Mouse (Mus musculus) layer of hippocampus, adult 18-20 months (tissue): Measurements from ENCODE around the gene Slc7a5. TPM values are rescaled to one million over a fixed set of nuclear protein-coding genes. Genes with fewer than 3 reads are reported as not detected.

Source experiments
- DNase-seq, 2 experiments: peaks; one replicate each; pipeline ENCODE4 v3.0.0; 2022; ENCODE audit warnings: low spot score in 2 of 2
- total RNA-seq, 2 experiments: library from RNA; stranded (reverse); gene quantifications; 2 replicates each; pipeline ENCODE4 v1.2.3; 2021

The Slc7a5 gene
- total RNA-seq, 2 experiments from 2014 or later: 52.8 to 55.7 TPM

DNA sequence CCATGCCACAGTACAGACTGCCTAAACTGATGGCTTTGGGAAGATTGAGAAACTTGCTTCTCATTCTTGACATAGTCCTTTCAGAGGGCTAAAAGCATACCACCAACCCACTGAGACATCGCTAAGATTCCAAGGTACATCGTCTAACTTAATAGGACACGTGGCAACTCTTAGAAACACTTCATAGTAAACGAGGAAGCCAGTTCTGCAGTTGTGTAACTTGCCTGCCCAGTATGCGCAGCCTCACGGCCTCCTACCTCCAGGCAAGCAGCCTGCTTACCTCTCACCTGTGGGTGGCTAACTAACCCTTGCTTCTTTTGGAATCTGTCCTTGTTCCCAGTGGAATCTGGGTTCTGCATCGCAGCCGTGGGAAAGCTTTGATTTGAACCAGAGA, 1.7 kb upstream of the Slc7a5 start:
- no peak for DNase-seq

DNA sequence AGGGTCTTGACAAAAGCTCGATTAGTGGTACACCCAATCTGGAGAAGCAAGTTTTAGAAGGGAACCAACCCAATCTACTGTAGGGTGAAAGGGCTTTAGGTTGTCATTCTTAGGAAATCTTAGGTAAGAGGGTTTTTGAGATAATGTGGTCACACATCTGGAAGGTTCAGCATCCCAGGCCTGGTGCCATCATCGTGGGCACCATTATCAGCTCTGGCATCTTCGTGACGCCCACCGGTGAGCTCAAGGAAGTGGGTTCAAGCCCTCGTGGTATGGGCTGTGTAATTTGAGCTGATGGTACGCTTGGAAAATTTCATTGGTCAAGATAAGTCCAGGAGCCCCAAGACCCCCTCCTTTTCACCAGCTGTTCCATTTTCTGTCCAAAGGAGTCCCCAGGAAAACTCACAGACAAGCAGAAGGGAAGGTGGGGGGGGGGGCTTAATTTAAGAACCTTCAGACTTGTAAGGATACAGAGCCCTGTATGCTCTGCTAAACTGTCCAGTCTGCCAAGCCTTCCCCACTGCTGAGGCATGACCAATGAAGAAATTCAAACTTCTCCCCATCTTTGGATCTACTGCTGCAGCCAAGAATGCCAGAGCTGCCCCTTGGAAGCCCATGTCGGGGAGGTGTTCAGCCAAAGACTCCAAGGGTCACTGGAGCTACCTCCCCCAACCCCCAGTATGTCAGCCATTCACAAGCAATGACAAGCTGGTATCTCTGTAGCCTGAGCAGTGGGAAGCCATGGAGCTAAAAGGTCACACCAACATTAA, 1.1 kb upstream of the Slc7a5 start:
- DNase-seq: no peak

DNA sequence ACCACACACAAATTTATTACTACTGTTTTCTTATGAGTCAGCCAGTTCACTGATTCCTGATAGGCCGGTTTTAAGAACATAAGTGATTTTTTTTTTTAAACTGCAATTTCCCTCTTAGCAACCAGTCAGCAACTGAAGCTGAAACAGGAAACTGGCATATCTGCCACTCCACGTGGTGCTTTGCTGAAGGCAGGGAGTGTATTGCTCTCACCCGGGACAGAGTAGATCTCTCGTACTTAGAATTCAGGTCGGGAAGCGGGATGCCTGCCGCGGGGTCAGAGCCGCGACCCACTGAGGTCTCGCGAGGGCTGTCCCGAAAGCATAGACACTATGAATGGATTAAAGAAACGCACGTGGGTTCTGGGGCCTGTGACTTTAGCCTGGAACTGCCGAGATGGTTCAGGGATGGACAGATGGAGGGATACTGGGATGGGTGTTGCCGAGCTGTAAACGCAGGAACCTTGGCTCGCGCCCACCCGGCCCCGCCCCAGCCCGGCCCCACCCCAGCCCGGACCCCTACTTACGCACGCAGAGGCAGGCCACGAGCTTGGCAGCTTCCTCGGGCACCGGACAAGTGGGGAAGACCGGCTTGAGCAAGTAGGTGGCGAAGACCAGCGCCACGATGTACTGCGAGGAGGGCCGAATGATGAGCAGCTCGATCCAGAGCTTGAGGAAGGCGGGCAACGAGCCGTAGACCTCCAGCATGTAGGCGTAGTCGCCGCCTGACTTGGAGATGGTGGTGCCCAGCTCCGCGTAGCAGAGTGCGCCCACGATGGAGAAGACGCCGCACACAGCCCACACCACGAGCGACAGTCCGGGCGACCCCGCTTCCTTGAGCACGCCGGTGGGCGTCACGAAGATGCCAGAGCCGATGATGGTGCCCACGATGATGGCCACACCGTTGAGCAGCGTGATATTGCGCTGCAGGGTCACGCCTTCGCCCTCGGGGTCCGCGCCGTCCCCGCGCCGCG, 667 bp downstream of the Slc7a5 start:
- DNase-seq: peak; percentile 47 to 62

DNA sequence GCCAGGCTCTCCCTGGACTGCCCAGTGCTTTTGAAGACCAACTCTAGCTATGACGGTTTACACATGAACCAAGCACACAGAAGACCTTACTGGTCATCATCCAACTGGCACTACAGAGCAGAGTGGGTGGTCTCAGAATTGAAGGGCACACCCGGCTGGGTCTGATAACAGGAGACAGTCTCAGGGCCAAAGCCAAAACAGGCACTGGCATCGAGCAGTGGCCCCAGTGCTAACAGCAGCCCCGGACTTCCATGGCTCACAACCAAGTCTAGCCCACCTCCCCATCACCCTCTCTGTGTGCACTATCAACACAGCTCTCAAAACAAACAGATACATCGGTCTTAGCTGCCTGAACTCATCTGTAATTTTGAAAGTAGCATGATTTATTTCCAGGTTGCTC, 1.6 kb downstream of the Slc7a5 start:
- DNase-seq: no peak

DNA sequence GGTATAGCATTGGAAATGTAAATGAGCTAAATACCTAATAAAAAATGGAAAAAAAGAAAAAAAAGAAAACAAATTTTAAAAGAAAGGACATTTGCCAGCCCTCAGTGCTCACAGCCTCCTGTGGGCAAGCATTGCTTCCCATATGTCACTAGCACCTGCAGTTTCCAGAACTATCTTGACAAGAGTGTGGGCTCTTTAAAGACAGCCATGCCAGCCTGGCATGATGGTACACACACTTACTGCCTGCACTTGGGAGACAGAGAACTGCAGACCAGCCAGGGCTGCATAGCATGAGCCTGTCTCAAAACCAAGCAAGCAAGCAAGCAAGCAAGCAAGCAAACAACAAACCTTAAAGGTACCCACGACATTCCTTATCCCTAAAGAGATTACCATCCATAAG, 2.1 kb downstream of the Slc7a5 start:
- no peak for DNase-seq

DNA sequence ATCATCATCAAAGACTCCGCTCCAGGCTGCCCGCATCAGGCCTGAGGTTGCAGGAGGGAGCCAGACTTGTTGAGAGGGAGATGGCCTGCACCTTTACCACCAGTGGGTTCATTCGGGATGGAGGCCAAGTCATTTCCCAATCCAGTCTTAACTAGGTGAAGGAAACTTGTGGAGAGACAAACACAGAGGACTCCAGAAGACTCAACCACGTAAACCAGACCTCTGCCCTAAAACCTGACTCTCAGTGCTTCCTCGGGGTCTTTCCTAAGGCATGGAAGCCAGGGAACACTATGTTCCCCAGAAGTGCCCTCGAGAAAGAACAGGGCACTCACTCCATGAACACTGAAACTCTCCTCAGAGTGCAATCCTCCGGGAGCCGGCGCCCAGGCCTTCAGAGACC, 2.5 kb downstream of the Slc7a5 start:
- DNase-seq: no peak

DNA sequence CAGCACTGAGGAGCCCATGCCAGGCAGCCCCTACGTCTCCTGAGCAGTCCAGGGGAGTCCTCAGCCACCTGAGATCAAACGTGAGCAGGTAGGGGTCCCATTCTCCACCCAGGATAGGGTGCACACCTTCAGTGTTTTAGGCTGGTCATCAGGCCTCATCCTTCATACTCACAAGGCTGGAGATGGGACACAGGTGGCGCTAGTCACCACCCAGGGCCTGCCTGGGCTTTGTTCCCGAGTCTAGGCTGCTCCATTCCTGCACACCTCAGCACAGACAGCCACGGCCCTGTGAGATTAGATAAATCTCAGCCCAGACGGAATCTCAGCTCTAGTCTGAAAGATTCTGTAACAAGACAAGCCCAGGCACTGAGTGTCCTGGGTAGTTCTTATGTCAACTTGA, 3.5 kb downstream of the Slc7a5 start:
- DNase-seq: no peak

DNA sequence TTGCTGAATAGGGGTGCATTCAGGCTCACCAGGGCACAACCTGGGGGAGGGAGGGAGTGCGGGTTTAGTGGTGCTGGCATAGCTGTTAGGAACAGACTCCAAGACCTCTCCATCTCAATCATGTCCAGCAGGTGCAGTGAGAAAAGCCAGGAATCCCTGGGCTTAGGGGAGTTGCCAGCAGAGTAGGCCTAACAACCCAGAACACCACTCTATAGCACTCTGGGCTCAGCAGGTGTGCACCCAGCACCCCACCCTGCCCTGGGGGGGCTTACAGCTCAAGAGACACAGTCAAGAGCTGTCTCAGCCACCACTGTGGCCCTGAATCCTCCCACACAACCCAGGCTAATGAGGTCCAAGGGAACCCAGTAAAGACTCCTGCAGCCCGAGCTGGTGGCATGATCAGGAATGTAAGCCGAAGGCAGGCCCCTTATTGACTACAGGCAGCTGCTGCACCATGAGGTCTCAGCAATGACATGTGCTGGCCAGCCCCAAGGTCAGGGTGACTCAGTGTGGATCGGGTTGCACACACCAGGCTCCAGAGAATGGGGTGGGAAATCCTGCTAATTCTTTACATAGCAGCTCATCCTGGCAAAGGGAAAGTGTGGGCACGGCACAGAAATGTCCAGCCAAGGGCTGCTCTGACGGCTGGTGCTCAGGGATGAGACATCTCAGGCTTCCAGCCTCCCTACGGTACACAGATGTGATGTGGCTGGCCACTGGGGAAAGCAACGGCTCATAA, 5.8 kb downstream of the Slc7a5 start:
- no peak for DNase-seq

DNA sequence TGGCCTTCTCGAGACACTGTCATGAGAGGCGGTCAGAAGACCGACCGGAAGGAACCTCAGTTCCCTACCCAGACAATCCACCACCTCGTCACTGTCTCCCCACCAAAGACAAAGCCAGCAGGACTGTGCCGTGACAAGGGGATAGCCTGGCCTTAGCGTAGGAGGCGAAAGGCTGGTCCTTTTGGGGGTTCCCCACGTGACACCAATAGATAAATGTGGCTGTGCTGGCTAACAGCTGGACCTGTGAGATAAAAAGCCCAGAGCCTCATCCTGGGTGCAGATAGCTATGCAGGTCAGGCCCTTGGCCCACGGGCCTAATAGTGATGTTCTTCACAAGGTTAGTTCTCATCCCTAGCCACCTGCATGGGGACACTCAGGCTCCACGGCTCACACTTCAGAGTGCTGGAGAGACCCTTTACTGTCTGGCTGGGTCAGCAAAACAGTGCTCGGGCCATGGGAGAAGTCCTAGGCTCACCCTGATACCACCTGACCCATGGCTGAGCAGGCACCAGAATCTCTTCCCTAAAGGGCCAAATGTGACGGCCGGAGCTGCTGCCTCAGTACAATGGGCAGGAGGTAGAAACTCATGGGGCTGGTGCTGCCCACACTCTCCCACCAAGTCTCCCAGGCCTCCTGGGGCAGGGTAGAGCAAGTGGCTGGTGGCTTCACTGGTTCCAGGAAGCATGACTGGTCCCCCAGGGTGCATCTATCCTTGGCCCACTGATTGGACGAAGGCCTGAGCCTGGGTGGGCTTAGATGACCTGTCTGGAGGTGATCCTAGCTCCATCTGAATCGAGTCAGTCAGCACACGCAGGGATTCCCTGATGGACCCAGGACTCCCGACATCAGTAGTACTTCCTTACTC, 8.1 kb downstream of the Slc7a5 start:
- DNase-seq: no peak

DNA sequence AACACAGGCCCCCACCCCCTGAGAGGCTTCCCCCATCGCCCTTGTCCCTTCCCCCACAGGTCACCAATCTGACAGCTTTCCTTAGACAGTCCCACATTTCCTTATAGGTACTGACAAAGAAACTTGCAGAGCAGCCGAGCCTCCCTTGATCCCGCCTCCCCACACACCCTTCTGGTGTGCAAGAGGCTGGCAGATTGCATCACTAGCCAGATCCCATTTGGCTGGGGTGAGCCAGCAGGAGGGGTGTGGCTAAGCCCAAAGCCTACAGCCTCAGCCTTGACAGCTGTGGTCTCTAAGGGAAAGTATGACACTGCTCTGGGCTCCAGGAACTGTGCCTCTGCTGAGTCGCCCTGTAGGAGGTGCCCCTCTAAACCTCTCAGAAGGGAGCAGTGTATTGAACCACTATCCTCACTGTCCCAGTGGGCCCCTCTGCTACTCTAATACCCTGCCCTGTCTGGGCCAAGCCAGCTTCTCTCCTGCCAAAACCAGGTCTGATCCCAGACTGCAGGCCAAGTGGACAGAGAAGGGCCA, 9.0 kb downstream of the Slc7a5 start:
- DNase-seq: peak; percentile 77 to 78

DNA sequence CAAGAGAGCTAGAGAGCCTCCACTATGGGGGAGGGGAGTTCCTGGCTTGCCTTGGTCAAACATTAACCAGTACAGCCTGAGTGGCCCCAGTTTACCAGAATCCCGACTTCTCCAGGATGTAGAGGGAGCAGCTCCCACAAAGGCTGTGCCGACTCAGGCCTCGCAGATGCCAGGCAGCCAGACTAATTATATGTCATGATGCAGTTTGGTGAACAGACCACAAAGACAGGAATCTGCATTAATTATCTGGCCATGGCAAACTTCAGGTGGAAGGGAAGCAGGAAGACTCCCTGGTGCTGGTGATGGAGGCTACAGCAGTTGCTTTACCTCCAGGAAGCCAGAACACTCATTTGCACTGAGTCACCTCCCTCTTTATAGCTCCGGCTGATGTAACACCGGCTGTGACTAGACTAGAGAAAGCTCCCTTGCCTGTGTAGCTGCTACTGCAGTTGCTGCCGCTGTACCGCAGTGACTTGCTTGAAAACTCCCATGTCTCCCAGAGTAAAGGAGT, 9.6 kb downstream of the Slc7a5 start:
- peak; percentile 42 to 70 for DNase-seq

DNA sequence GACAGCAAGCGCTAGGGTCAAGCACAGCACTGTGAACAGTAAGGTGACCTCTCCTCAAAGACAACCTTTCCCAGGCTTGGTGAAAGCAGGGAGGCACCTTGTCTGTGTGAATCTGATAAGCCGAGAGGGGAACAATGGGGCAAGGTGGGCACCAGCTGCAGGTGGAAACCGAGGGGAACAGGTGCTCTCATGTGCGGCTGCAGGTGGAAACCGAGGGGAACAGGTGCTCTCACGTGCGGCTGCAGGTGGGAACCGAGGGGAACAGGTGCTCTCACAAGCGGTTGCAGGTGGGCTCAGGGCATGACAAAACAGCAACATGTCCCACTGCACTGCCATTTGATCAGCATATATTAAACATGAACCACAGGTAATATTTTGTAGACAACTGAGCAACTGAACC, 10.3 kb downstream of the Slc7a5 start:
- DNase-seq: no peak

DNA sequence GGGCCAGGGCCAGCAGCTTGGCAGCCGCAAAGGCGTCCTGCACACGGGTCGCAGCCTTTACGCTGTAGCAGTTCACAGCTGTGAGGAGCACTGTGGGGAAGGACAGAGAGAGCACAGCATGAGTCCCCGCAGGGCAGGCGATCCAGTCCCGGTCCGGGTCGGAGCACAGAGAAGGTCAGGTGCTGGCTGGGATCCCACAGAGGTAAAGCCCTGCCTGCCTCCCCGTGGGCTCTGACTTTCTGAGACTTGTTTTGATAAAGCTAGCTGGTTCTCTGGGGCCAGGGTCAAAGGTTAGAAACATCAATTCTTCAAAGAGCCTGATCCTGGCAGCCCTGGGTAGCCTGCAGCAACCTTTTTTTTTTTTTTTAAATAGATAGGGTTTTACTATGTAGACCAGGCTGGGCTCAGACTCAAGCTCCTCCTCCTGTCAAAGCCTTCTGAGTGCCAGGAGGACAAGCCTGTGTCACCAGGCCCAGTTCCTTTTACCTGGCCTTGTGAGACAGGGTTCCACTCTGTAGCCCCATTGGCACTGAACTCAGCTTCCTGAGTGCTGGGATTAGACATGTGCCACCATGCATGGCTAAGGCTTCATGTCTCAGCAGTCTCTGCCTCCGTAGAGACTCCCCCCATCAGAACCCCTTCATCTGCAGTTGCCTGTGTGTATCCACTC, 10.9 kb downstream of the Slc7a5 start:
- DNase-seq: no peak

DNA sequence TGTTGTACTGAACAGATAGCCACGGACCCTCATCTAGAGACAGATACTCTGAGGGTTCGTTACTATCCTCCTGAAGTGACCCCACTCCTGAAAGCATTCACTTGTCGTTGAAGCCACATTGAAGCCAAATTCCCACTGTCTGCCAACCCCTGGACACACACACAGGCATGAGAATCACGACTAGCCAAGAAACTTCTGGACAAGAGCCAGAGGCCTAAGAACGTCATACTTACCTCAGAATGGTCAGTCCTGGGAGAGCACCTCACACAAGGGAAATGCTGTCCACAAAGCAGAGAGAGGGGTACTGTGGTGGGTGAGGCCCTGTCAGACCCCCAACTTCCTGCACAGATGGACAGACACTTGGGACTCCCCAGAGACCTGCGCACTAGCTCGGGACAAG, 11.6 kb downstream of the Slc7a5 start:
- no peak for DNase-seq

DNA sequence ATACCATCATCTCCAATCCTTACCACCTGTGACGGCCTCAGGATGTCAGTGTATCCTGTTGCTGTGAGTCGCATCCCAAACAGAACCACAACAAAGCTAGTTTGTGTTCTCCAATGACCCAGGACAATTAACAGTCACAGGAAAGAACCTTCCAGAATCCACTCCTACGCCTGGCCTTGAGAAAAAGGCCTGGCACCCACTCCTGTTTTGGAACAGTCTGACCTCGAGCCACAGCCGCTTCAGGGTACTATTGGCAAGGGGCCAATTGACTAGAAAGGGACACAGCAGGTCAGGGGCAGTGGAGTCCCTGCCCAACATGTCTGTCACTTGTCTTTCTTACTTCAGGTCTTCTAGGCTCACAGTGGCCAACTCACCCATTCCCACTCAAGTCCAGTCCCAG, 14.6 kb downstream of the Slc7a5 start:
- no peak for DNase-seq

DNA sequence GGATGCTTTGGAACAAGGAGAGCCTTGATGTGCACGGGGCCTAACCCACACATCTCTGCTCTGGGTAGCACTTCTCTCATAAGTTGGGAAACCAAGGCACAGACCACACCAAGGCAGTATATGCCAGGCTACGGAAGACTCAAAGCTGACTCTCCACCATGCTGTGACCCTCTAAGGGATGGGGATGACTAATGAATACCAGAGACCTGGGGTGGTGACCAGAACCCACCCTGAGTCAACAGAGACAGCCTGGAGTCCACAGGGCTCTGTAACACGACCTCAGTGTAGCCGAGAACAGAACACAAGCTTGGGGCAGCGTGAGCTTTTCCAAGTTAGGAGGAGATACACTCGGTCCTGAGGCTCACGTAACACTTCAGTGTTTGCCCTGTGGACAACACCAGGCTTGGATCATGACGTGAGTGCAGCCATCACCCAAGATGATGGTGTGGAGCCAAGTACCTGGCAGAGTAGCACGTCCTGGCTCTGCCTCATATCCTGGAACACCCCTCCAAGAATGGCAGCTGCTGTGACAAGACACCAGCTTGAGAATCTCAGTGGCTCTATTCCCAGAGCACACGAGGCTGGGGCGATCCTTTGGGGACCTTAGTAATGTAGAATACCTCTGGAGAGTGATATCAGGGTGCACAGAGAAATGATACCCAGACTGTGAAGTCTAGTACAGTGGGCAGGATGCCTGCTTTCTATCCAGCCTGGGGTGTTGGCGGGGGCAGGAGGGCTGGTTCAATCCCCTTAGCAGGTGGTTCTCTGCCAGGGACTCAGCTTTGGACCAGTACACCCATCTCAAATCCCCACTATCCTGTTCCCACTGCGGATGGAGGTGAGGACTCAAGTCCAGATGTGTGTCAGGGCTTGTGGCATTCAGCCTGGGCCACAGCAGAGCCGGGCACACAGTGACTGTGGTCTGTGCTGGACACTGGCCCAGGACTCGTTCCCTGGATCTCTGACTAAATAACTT, 17.4 kb downstream of the Slc7a5 start:
- no peak for DNase-seq

DNA sequence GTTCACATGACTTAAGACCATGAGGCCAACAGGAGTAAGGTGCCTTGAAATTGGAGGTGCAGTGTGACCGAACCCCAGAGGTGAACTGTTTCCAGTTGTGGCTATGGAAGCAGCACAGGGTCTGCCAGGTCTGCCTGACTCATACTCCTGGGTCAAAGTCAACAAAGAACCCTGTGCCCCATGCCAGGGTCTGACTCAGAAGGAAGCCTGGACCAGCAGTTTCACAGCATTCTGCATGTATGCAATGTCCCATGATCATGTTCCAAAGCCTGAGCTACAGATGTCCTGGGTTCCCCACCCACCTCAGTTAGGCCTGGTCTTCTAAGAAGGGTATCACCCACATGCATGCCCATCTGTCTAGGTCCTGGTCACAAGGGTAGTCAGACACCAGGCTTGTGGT, 18.2 kb downstream of the Slc7a5 start:
- no peak for DNase-seq

DNA sequence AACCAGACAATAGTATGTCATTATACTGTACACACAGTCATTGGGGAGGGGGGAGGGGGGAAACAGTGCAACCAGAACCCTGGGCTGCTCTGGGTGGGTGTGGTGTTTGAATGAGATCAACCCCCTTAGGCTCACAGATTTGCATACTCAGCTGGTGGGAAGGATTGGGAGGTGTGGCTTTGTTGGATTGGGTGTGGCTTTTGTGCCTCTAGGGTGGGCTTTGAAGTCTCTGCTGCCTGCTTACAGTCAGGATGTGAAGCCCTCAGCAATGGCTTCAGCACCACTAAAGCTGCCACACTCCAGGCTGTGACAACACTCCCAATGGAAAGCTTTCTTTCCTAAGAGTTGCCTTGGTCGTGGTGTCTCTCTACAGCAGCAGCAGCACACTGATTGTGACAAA, 19.9 kb downstream of the Slc7a5 start:
- no peak for DNase-seq
